Mouse (Mus musculus): ENCODE data around the gene Aim2.

DNA sequence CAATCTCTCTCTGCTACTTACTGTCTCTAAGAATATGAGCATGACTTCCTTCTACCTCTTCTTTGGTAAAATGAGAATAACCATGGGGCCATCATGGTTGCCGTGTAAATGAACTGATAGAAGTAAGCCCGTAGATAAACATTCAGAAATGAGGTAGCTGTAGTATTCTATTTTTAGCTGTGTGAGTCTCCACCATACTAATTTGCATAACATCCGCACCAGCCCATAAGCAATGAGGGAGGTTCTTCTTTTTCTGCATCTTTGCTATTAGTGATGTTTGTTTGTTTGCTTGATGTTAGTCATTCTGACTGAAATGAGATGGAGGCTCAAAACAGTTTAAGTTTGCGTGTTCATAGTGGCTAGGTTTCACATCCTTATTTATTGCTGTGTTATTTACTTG is 61.2 kb downstream of the Aim2 start:
- TF ChIP-seq GATA1 (IDR thresholded peaks at IDR 0.05; ENCODE audit: borderline replicate concordance, low read length) (no peak), FLI1 (IDR thresholded peaks at IDR 0.05; ENCODE audit: low read length) (no peak)

All from megakaryocyte, embryonic 14.5 days (primary cell).